Mouse (Mus musculus): Measurements from ENCODE around the gene Ylpm1. TPM values are rescaled to one million over a fixed set of nuclear protein-coding genes. Genes with fewer than 3 reads are reported as not detected.

Gene Ylpm1
- polyA plus RNA-seq, 1 experiment = 12.4 TPM

DNA sequence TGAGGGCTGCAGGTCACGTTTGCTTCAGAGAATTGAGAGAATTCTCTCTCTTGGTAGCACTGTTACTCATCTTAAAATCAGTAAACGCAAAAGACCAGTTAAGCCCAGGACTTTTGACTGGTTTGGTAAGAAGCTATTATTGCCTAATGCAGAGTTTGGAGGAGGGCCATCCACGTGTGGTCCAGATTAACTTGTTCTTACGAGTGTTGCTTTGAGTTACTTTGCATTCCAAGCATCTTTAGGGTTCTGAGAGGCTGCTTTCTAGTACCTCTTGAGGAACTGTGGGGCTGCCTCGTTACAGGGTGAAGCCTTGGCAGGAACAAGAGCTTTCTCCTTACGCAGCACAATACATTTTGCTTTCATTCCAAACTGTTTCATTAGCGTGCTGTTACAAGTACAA lies 119.6 kb downstream of the Ylpm1 start:
- Histone ChIP-seq H3K4me1 (ENCODE audit: control insufficient read depth, insufficient read depth, low read length) (peaks cover 23% of the 10 kb centered on the region; the same call in 1 of the 2 replicates), H3K36me3 (ENCODE audit: control insufficient read depth, insufficient read depth, low read length) (peaks cover 9% of the 10 kb centered on the region), H3K27ac (ENCODE audit: insufficient read depth, low read depth, low read length) (no peak overlapping the region), H3K27me3 (replicated peaks; ENCODE audit: control insufficient read depth, insufficient read depth, low read length) (no peaks in the 10 kb centered on the region), H3K4me3 (ENCODE audit: insufficient read depth, low read depth, low read length) (no peak overlapping the region)
- DNase-seq = no peak
- WGBS = 48% methylated on average over 7 of the region's 7 CpGs
- no peak for TF ChIP-seq CTCF (conservative IDR thresholded peaks at IDR 0.05; ENCODE audit: insufficient read depth, insufficient read length, low read depth, low read length)
- no peak for TF ChIP-seq POLR2A (IDR thresholded peaks at IDR 0.05; ENCODE audit: low read depth, low read length)

Other genes with a start within 250 kb of the Ylpm1 start
- gene Npc2, start 223.2 kb upstream of the Ylpm1 start, polyA plus RNA-seq (2012; rRNA removed) = 169 and 179 TPM in 2 replicates
- 98.5 and 105 TPM in 2 replicates for gene Isca2, start 223.1 kb upstream of the Ylpm1 start, polyA plus RNA-seq (2012; rRNA removed)
- 1.5 and 2.2 TPM in 2 replicates for gene Ltbp2, start 119.8 kb upstream of the Ylpm1 start, polyA plus RNA-seq (2012; rRNA removed)
- 41.2 and 52.0 TPM in 2 replicates for gene Fcf1, start 25.4 kb upstream of the Ylpm1 start, polyA plus RNA-seq (2012; rRNA removed)
- 20.7 and 23.3 TPM in 2 replicates for gene Arel1, start 25.4 kb upstream of the Ylpm1 start, polyA plus RNA-seq (2012; rRNA removed)
- gene Prox2, start 114.4 kb downstream of the Ylpm1 start, polyA plus RNA-seq (2012; rRNA removed) = 2.0 and 2.4 TPM in 2 replicates
- 294 and 312 TPM in 2 replicates for gene Dlst, start 114.5 kb downstream of the Ylpm1 start, polyA plus RNA-seq (2012; rRNA removed)
- gene Rps6kl1, start 154.9 kb downstream of the Ylpm1 start, polyA plus RNA-seq (2012; rRNA removed) = 0.89 and 0.98 TPM in 2 replicates
- gene Pgf, start 181.5 kb downstream of the Ylpm1 start, polyA plus RNA-seq (2012; rRNA removed) = 1.1 and 1.2 TPM in 2 replicates
- gene Eif2b2, start 223.2 kb downstream of the Ylpm1 start, polyA plus RNA-seq (2012; rRNA removed) = 101 and 112 TPM in 2 replicates

All from kidney, adult 2 months (tissue).